Mouse (Mus musculus) adrenal gland, postnatal 25 days (tissue): ENCODE measurements around the gene Hist1h1a. TPM values are rescaled to one million over a fixed set of nuclear protein-coding genes. Genes with fewer than 3 reads are reported as not detected.
A peak's percentile ranks its signal among the peaks of the same experiment; 100 is the strongest.
"Not testable (repeated sequence)": the region's sequence is repeated elsewhere in the genome, so short reads cannot be mapped to it uniquely, and the experiment has no call there.

Source experiments
- DNase-seq: peaks from one replicate; pipeline ENCODE4 v3.0.0; 2021; ENCODE audit warnings: mixed read lengths
- long read RNA-seq: library from polyadenylated mRNA; stranded (forward); transcript quantifications from one replicate; pipeline ENCODE4 v2.0.0, GENCODE M21; 2021
- total RNA-seq: library from RNA; stranded (reverse); gene quantifications from 2 replicates; pipeline ENCODE4 v1.2.3, GENCODE M21; 2021

The Hist1h1a gene
- 76.4 and 84.2 TPM in 2 replicates for total RNA-seq
- long read RNA-seq = 0 reads

GRCm38 (mm10) chr13:23763586-23764323, at the start of gene Hist1h1a:
TSS of gene Hist1h1a (plus strand) at chr13:23763666.
- DNase-seq = peak; percentile 81

GRCm38 (mm10) chr13:23716261-23717042, 47.0 kb upstream of the Hist1h1a start:
- no peak for DNase-seq

- DNase-seq = no peak
These were observed 46.3 kb upstream of the Hist1h1a start for GRCm38 (mm10) chr13:23717176-23717575.

DNA sequence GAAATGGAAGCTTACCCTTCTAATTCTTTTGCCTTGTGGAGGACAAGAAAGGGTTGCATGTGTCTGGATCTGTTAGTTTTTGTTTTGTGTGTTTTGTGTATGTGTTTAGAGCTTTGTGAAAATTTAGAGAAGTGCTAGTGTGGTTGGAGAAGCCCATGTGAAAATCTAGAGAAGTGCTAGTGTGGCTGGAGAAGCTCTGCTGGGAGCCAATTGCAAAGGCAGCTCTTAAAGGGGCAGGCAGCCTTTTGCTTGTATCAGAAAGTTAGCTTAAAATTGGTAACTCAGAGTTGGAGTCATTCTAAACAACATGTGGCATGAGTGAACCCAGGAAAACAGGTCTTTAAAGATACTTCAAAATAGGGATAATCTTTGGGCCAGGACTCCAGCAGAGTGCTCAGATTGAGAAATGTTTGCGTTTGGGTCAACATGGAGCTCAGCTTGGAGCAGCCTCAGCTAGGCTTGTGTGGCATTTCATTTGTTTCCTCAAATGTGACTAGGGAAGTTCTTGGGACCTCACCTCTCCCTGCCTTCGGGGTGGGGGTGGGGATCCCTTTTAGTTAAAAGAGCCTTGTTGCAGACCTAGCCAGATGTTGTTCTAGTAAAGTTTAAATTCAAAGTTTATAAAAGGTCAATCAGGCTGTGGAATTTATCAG, 45.7 kb upstream of the Hist1h1a start:
- not testable (repeated sequence) for DNase-seq

DNA sequence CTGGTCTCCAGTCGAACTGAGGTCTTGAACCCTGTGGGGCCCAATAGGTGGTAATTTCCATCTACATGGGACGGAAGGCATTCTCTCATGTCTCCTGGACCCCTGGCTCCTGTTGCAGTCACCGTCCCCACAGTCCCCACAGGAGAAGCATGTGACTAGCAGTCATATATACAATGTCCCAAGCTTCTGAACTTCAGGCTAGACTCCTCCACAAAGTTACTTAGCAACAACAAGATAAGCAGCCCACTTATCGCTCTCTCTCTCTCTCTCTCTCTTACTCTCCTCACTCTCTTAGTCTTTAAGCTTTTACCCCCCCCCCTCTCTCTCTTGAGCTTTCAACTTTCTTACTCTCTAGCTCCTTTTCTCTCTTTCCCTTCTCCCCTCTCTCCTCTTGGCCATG, 39.2 kb upstream of the Hist1h1a start:
- DNase-seq = no peak

- DNase-seq = no peak
These were observed 38.3 kb upstream of the Hist1h1a start for GRCm38 (mm10) chr13:23725213-23725612.

GRCm38 (mm10) chr13:23728472-23729191, 34.8 kb upstream of the Hist1h1a start:
- DNase-seq = no peak

- DNase-seq = no peak
These were observed 34.3 kb upstream of the Hist1h1a start for GRCm38 (mm10) chr13:23729192-23729525.

GRCm38 (mm10) chr13:23729706-23730105, 33.8 kb upstream of the Hist1h1a start:
- no peak for DNase-seq

- DNase-seq = no peak
These were observed 33.0 kb upstream of the Hist1h1a start for GRCm38 (mm10) chr13:23730479-23730878.

GRCm38 (mm10) chr13:23732156-23732804, 31.2 kb upstream of the Hist1h1a start:
- DNase-seq = no peak

DNA sequence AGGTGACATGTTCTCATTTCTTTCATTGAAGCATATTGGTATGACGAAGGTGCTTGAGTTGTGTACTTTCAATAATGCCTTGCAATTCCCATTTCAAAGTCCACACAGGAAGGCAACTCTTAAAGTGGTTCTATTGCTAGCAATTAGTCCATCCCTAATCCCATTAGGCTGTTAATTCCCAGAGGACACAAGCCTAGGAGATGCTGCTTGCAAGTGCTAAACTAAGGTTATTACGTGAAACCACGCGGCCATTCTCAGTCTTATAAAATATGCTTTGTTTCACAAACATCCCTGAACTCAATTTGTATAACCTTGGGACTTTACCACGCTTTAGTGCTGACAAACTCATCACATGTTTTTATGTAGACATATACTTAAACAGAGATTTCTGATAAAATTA, 26.4 kb upstream of the Hist1h1a start:
- DNase-seq = no peak

GRCm38 (mm10) chr13:23738041-23738440, 25.4 kb upstream of the Hist1h1a start:
- DNase-seq = no peak

DNA sequence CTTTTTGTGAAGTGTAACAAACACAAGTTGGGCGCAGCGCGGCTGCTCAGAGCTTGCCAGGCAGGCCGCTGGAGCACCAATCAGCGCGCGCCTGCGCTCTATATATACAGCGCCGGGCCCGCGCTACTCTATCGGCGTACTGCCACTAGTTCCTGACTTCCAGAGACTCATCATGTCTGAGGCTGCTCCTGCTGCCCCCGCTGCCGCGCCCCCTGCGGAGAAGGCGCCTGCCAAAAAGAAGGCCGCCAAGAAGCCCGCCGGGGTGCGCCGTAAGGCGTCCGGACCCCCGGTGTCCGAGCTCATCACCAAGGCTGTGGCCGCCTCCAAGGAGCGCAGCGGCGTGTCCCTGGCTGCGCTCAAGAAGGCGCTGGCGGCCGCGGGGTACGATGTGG, 24.8 kb upstream of the Hist1h1a start, which contains the start of gene Hist1h1c:
Gene Hist1h1c, plus strand, starts transcription at position 132 of the 392 bp plus-strand sequence.
- peak; percentile 85 for DNase-seq

- peak; percentile 88 for DNase-seq
These were observed 24.2 kb upstream of the Hist1h1a start for GRCm38 (mm10) chr13:23739069-23739921.

- DNase-seq = no peak
These were observed 23.6 kb upstream of the Hist1h1a start for GRCm38 (mm10) chr13:23739922-23740252.

DNA sequence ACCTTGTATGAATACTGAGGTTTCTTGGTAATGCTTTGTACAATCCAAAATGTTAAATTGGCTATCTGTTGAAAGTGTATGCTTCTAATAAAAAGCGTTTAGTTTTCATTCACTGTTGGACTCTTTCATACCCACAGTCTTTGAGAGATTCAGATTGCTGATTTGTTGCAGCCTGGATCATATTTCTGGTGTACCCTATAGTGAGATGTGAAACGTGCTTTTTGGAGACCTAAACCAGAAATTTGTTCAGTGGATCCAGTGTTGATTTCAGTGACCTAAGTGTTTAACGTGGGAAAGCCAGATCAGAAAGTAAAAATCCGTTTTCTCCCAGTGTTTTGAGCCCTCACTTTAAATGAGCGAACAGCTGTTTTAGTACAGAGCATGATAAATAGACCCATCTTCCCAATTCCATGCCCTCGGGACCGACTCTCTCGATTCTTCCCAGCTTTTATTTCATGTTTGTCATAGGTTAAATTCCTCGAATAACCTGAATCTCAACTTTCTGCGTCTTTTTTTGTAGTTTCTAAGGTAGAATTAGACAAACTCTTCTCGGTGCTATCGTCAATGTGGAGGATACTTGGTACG, 23.1 kb upstream of the Hist1h1a start:
- DNase-seq = no peak

GRCm38 (mm10) chr13:23740910-23741309, 22.6 kb upstream of the Hist1h1a start:
- no peak for DNase-seq

GRCm38 (mm10) chr13:23742007-23742406, 21.5 kb upstream of the Hist1h1a start:
- no peak for DNase-seq

GRCm38 (mm10) chr13:23743215-23743614, 20.3 kb upstream of the Hist1h1a start:
- no peak for DNase-seq

DNA sequence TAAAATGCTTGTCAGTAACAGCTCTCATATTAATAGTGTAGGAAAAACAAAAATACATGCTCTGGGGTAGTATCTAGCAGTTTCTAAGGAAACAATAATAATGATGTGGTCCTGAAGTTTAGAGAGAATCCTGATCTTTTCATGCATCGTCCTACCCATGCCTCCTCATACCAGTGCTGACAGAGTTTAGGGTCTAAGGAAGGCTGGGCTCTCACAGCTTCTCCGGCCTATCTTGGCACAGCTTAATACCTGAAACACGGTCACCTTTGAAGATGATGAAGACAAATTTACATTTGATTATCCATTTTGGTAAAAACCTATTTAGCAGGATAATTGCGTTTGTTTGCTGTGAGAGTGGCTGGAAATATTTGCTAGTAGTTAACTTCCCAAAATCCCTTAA, 19.5 kb upstream of the Hist1h1a start:
- no peak for DNase-seq
